Mouse (Mus musculus) subcutaneous adipose tissue, adult 2 months (tissue): ENCODE results near the gene Wrap73. TPM values are rescaled to one million over a fixed set of nuclear protein-coding genes. Genes with fewer than 3 reads are reported as not detected.

Source experiments
- polyA plus RNA-seq: library from polyadenylated mRNA; depleted of rRNA; stranded (reverse); fragments of >200 nt; gene quantifications from 2 replicates; pipeline ENCODE4 v1.2.3, GENCODE M21; 2012; ENCODE audit warnings: low replicate concordance; rRNA removed

Gene Wrap73
- polyA plus RNA-seq: 17.3 and 27.8 TPM in 2 replicates

GRCm38 (mm10) chr4:154142211-154143040 lies at the start of gene Wrap73:
Gene Wrap73 (plus strand): TSS chr4:154142372.

GRCm38 (mm10) chr4:154140182-154140212 lies 2.2 kb upstream of the Wrap73 start, which contains the start of gene Trp73:
Gene Trp73 (minus strand): TSS chr4:154140208.

GRCm38 (mm10) chr4:154160538-154161390 lies 18.6 kb downstream of the Wrap73 start, which contains the start of gene Tprgl:
Gene Tprgl (minus strand): TSS chr4:154160666.

GRCm38 (mm10) chr4:154170506-154171150 lies 28.5 kb downstream of the Wrap73 start, which contains the start of gene Megf6:
Gene Megf6 (plus strand): TSS chr4:154170730.

Other genes starting within 250 kb of the Wrap73 start
- 27.7 and 39.4 TPM in 2 replicates for gene A430005L14Rik, start 185.1 kb upstream of the Wrap73 start, polyA plus RNA-seq
- 8.2 and 15.1 TPM in 2 replicates for gene Dffb, start 167.2 kb upstream of the Wrap73 start, polyA plus RNA-seq
- gene Cep104, start 167.2 kb upstream of the Wrap73 start, polyA plus RNA-seq: 16.2 and 18.6 TPM in 2 replicates
- 31.1 and 53.7 TPM in 2 replicates for gene Lrrc47, start 130.6 kb upstream of the Wrap73 start, polyA plus RNA-seq
- 114 and 165 TPM in 2 replicates for gene Smim1, start 116.1 kb upstream of the Wrap73 start, polyA plus RNA-seq
- gene Ccdc27, start 99.7 kb upstream of the Wrap73 start, polyA plus RNA-seq: not detected in 2 replicates
- 0.06 TPM in 1 of 2 replicates, not detected in the other for gene Trp73, start 2.2 kb upstream of the Wrap73 start, polyA plus RNA-seq
- 173 and 225 TPM in 2 replicates for gene Tprgl, start 18.3 kb downstream of the Wrap73 start, polyA plus RNA-seq
- 6.0 and 7.7 TPM in 2 replicates for gene Megf6, start 28.4 kb downstream of the Wrap73 start, polyA plus RNA-seq
- 1.2 and 7.9 TPM in 2 replicates for gene Arhgef16, start 159.3 kb downstream of the Wrap73 start, polyA plus RNA-seq
- not detected in 2 replicates for gene B230104I21Rik, start 193.8 kb downstream of the Wrap73 start, polyA plus RNA-seq